Mouse (Mus musculus) limb, embryonic 13.5 days (tissue): ENCODE measurements around the gene Pdlim4. TPM values are rescaled to one million over a fixed set of nuclear protein-coding genes. Genes with fewer than 3 reads are reported as not detected.

Experiments used
- ATAC-seq: fragments of 200-750 bp; cut with Nextera tagmentation; 2 replicates; pipeline ENCODE4 v1.8.0; 2017; ENCODE audit warnings: low read depth, moderate number of reproducible peaks, moderate TSS enrichment; ENCODE audit not compliant: low FRiP score
- H3K27ac ChIP-seq: fragments of 300-500 bp; sonication (generic); 2 replicates; pipeline ENCODE4 v1.5.1; 2015; ENCODE audit warnings: inconsistent platforms, mild to moderate bottlenecking, moderate library complexity
- H3K27me3 ChIP-seq: fragments of 300-500 bp; sonication (generic); 2 replicates; pipeline ENCODE4 v1.6.1; 2015; ENCODE audit warnings: mild to moderate bottlenecking, inconsistent platforms
- H3K36me3 ChIP-seq: fragments of 300-500 bp; sonication (generic); 2 replicates; pipeline ENCODE4 v1.6.1; 2015; ENCODE audit warnings: inconsistent platforms, mild to moderate bottlenecking, moderate library complexity
- H3K4me1 ChIP-seq: fragments of 300-500 bp; sonication (generic); 2 replicates; pipeline ENCODE4 v1.6.1; 2015; ENCODE audit warnings: inconsistent platforms
- H3K4me2 ChIP-seq: fragments of 300-500 bp; sonication (generic); replicated peaks from 2 replicates; pipeline ENCODE4 v1.6.1; 2015; ENCODE audit warnings: inconsistent platforms, mild to moderate bottlenecking, moderate library complexity
- H3K4me3 ChIP-seq: fragments of 300-500 bp; sonication (generic); 2 replicates; pipeline ENCODE4 v1.5.1; 2015; ENCODE audit warnings: moderate library complexity, mild to moderate bottlenecking, inconsistent platforms
- H3K9ac ChIP-seq: fragments of 300-500 bp; sonication (generic); 2 replicates; pipeline ENCODE4 v1.6.1; 2015; ENCODE audit warnings: mild to moderate bottlenecking, inconsistent platforms
- H3K9me3 ChIP-seq: fragments of 300-500 bp; sonication (generic); 2 replicates; pipeline ENCODE4 v1.6.1; 2016; ENCODE audit warnings: inconsistent platforms
- WGBS: fragments of 180-500 bp; shearing (Covaris S2); methylation state at CpG from one replicate; pipeline ENCODE4 v1.1.7; 2015; 5-methylcytosine and 5-hydroxymethylcytosine counted together
- polyA plus RNA-seq: library from polyadenylated mRNA; unstranded; fragments of >200 nt; fragmentation: Nextera tagmentation; extraction: Ambion mirVana; gene quantifications from 2 replicates; pipeline ENCODE4 v1.2.1, GENCODE M21; 2015

Pdlim4 gene
- polyA plus RNA-seq, 1 experiment from 2014 or later = 162 TPM

DNA sequence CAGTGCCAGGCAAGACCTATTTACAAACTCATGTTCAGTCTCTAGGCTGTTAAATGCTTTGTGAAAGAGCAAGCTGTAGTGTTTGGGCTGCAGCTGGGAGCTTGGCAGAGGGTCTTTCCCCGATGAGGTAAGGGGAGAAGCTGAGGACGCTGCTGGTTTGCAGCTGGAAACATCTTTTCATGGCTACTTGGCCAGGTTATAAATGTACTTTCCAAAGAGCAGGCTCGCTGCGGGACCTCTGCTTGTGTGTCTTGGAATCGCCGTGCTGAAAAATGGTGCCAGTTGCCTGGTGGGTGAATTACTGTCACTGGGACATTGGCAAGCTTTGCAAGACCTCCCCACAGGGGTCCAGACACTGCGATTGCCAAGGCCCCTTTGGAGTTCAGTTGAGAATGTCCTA lies 38.4 kb upstream of the Pdlim4 start:
- Histone ChIP-seq H3K9me3 (no peaks in the 10 kb centered on the region), H3K9ac (no peak overlapping the region), H3K4me1 (peaks cover 56% of the 10 kb centered on the region), H3K27me3 (no peaks in the 10 kb centered on the region), H3K4me3 (no peak overlapping the region), H3K36me3 (peaks cover 8% of the 10 kb centered on the region), H3K27ac (peak overlapping the region; percentile 16), H3K4me2 (0 out of 2 replicates have a peak overlapping the region, but pooled peaks have one; percentile 0)
- ATAC-seq = no peak
- 65% methylated on average over 7 of the region's 7 CpGs for WGBS

DNA sequence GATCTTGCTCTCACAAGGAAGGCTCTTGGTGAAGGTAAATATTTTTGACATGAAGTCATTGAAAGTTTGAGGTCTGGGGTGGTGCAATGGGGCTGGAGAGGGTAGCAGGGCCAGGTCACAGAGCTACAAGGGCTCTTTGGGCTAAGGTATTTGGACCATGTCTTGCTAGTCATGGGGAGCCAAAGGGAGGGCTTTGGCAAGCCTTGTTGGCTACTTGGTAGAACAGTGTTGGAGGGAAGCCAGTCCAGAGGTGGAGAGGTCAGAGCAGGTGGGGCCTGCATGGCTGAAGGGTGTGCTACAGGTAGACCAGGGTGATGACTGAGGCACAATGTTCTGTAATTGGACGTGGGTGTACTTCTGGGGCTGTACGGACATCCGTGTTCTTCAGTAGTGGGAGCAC lies 37.9 kb upstream of the Pdlim4 start:
- ATAC-seq = no peak
- no peak overlapping the region for H3K4me3 ChIP-seq
- H3K27me3 ChIP-seq = no peaks in the 10 kb centered on the region
- H3K4me2 ChIP-seq = 0 out of 2 replicates have a peak overlapping the region, but pooled peaks have one; percentile 0
- H3K27ac ChIP-seq = peak overlapping the region; percentile 16; the same call in 1 of the 2 replicates
- peaks cover 56% of the 10 kb centered on the region for H3K4me1 ChIP-seq
- peaks cover 8% of the 10 kb centered on the region for H3K36me3 ChIP-seq
- no peak overlapping the region for H3K9ac ChIP-seq
- 92% methylated on average over 3 of the region's 3 CpGs for WGBS
- no peaks in the 10 kb centered on the region for H3K9me3 ChIP-seq

DNA sequence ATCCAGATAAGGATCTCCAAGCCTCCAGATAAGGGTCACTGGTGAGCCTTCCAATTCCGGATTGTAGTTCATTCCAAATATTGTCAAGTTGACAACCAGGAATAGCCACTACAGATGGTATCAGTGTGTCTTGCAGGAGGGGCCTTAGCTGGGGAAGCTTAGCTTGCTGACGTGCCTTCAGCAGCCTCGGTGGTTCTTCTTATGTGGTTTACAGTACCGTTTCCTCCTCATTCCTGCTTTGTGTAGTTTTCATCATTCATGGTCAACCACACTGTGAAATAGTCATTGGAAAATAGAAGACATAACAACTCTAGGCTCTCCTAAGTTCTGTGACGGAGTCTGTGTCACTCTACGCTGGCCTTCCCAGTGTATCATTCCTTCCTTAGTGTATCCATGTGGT lies 36.2 kb upstream of the Pdlim4 start:
- H3K4me1 ChIP-seq = peaks cover 55% of the 10 kb centered on the region
- WGBS = 90% methylated on average over 6 of the region's 6 CpGs
- no peak overlapping the region for H3K4me2 ChIP-seq

DNA sequence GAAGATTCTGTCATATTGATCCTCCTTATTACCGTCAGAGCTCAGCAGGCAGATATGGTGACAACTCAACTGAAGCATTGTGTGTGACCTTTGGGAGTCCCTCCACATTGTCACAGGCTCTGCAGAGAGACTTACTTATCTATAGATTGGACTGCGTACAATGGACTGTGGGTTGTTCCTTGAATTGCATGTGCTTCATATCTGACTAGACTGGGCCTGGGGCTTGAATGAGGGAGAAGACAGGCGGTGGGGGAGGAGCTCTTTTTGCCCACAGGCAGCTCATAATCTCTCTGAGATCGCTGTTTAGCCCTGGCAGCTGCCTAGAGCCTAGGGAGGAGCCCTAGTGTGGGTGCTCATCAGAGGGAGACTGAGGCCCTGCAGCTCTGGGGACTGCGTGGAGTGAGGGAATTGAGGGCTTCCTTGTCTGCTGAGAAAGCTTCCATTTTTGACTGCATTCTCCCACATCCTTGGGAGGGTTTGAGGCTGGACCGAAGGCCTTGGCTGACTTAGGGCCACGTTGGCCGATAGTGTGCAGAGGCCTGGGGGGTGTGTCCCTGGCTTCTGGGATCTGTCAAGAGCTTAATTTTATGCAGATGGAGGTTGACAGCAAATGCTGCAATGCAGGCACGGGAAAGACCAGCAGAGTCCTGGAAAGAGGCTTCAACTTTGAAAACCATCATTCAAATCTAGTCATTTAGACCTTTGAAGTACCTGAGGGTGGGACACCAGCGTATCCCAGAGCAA lies 34.1 kb upstream of the Pdlim4 start:
- Histone ChIP-seq H3K4me1 (peaks cover 42% of the 10 kb centered on the region), H3K27ac (no peak overlapping the region), H3K27me3 (no peaks in the 10 kb centered on the region), H3K9ac (0 out of 2 replicates have a peak overlapping the region, but pooled peaks have one; percentile 13), H3K36me3 (no peaks in the 10 kb centered on the region), H3K4me3 (peak overlapping the region; percentile 8), H3K4me2 (peak overlapping the region; percentile 94), H3K9me3 (no peaks in the 10 kb centered on the region)
- no peak for ATAC-seq
- WGBS = 47% methylated on average over 10 of the region's 10 CpGs

More for the DNA sequence above, 36.2 kb upstream of the Pdlim4 start:
- Histone ChIP-seq H3K9me3 (no peaks in the 10 kb centered on the region), H3K9ac (no peak overlapping the region), H3K27me3 (no peaks in the 10 kb centered on the region), H3K4me3 (no peak overlapping the region), H3K36me3 (peaks cover 4% of the 10 kb centered on the region; the same call in 1 of the 2 replicates), H3K27ac (no peak overlapping the region)
- no peak for ATAC-seq

DNA sequence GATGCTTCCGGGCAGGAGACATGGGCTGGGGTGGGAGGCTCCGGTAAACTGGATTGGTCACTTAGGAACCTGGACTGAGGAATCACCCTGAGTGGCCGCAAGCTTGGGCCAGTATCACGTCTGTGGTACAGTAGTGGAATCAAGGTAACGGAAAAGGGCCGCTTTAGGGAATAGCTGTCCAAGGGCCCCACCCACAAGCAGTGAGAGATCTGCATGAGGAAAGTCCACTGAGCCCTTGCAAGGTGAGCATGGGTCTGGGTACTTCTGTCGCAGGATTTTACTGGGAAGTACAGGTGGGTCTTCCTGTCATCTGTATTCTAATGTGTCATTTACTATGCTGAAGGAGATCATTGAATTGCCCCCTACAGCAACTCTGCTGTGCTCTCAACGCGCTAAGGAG lies 32.9 kb upstream of the Pdlim4 start:
- Histone ChIP-seq H3K36me3 (no peaks in the 10 kb centered on the region), H3K4me2 (peak overlapping the region; percentile 94), H3K27ac (no peak overlapping the region), H3K9ac (peak overlapping the region; percentile 84), H3K4me3 (peak overlapping the region; percentile 75), H3K9me3 (no peaks in the 10 kb centered on the region), H3K4me1 (peaks cover 34% of the 10 kb centered on the region), H3K27me3 (no peaks in the 10 kb centered on the region)
- WGBS = 59% methylated on average over 9 of the region's 9 CpGs
- ATAC-seq = no peak

DNA sequence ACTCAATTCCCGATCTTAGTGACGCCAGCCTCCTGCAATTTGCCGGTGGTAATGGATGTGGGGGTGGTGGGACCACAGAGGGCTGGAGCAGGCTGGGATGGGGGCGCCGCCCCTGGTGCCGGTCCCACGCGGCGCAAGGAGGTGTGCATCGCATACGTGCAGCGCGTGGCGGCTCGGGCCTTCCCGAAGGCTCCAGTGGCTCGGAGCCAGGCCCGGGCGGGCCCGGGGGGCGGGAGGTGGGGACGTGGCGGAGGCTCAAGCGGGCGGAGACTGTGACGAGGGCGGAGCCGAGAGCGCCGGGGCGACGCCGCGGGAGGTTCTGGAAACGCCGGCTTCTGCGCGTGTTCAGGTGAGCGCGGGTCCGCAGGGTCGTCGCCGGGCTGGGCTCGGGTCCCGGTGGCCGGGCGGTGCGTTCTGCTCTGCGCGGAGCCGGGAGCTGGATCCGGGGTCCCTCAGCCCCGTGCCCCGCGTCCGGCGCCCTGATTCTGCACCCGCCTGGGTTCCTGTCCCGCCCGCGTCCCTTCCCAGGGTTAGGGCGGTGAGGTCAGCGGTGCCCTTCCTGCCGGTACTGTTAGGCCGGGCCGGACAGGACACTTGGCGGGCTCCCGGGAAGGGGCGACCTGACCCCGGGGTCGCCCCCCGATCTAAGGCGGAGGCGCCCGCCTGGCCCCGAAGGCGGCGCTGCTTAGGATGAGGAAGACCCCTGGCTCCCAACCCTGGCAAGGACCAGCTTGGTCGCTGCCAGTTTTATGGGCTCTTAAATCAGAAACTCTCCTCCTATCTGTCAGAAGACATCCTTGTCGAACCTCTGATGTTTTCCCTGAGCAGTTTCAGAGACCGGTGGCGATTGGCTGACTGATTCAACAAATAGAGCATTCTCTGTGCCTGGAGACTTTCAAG lies 32.1 kb upstream of the Pdlim4 start:
- WGBS = under 1% methylated on average over 81 of the region's 83 CpGs
- no peaks in the 10 kb centered on the region for H3K27me3 ChIP-seq
- H3K4me1 ChIP-seq = peaks cover 30% of the 10 kb centered on the region
- peak overlapping the region; percentile 94 for H3K4me2 ChIP-seq
- ATAC-seq = peak; percentile 91
- no peaks in the 10 kb centered on the region for H3K9me3 ChIP-seq
- peak overlapping the region; percentile 75 for H3K4me3 ChIP-seq
- H3K9ac ChIP-seq = peak overlapping the region; percentile 84
- H3K36me3 ChIP-seq = no peaks in the 10 kb centered on the region
- H3K27ac ChIP-seq = peak overlapping the region; percentile 52

DNA sequence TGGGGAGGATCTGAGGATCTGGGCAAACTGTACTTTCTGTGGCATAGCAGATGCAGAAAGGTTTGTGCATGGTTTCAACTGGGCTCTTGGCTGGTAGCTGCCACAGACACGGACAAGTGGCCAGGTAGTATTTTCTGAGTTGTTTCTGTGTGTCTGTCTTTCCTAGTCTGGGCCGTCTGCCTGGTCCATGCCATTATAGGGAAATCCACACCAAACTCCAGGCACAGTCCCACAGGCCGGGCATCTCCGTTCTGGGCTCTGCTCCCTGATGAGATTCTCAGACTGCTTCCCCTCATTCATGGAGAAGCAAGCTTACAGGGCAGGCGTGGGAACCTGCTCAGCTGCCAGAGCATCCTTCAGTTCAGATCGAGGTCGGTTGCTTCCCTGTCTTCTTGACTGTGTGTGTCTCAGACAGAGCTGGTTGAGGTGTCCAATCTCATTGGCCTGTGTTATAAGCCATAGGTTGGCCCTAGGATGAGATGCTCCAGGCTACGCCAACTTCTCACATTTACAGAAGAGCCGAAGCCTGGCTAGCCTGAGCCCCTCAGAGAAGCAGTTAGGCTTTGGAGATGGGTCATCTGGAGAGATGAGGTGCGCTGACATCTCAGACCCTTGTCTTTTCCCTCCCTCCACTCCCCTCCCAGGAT lies 31.4 kb upstream of the Pdlim4 start, which contains the start of gene P4ha2:
P4ha2 (plus strand) TSS at position 51 of the 647 bp plus-strand sequence.
- H3K36me3 ChIP-seq = no peaks in the 10 kb centered on the region
- H3K27me3 ChIP-seq = no peaks in the 10 kb centered on the region
- H3K4me3 ChIP-seq = peak within 1 kb of the TSS; percentile 75
- peak within 1 kb of the TSS; percentile 94 for H3K4me2 ChIP-seq
- H3K27ac ChIP-seq = peak within 1 kb of the TSS; percentile 52
- H3K9ac ChIP-seq = peak within 1 kb of the TSS; percentile 84
- no peaks in the 10 kb centered on the region for H3K9me3 ChIP-seq
- WGBS = 37% methylated on average over 10 of the region's 10 CpGs
- peak; percentile 21 for ATAC-seq
- H3K4me1 ChIP-seq = peaks cover 30% of the 10 kb centered on the region

DNA sequence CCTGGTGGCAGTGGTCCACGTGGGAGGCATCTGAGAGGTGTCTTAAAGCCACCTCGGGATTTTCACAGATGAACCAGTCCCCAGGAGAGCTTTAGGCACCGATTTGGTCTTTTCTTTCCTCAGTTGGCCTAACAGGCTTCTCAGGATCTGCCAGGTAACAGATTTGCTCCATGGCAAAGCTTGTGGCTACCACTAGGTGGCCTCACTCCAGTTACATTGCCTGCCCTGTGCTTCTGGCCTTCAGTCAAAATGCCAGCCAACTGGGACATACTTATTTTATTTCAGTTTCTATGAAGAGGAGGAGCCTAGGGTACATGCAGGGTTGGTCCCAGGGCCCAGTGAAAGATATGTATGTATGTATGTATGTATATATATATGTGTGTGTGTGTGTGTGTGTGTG lies 24.2 kb upstream of the Pdlim4 start:
- H3K9ac ChIP-seq = no peak overlapping the region
- no peak overlapping the region for H3K27ac ChIP-seq
- H3K9me3 ChIP-seq = no peaks in the 10 kb centered on the region
- 3% methylated on average over 3 of the region's 3 CpGs for WGBS
- H3K4me3 ChIP-seq = no peak overlapping the region
- ATAC-seq = peak; percentile 28; the same call in 1 of the 2 replicates
- no peak overlapping the region for H3K4me2 ChIP-seq
- H3K27me3 ChIP-seq = no peaks in the 10 kb centered on the region
- peaks cover 17% of the 10 kb centered on the region for H3K4me1 ChIP-seq
- no peaks in the 10 kb centered on the region for H3K36me3 ChIP-seq

DNA sequence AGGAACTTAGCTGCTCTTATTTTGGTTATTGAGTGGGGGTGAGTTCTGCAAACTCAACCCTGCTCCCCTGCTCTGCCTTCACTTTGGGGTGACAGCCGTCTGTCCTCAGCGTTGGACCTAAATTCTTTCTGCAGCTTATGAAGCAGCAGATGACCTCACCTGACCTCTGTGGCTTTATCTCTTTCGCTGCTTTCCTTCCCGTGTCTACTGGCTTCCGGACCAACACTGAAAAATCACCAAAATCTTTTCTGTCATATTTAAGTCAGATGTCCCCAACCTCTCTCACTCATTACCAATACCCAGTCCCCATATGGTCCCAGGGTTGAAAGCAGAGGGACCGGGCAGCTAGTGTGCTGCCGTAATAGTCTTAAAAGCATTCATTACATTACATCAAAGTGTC lies 23.4 kb upstream of the Pdlim4 start:
- no peak overlapping the region for H3K4me2 ChIP-seq
- H3K9ac ChIP-seq = no peak overlapping the region
- ATAC-seq = no peak
- H3K9me3 ChIP-seq = no peaks in the 10 kb centered on the region
- no peak overlapping the region for H3K27ac ChIP-seq
- 44% methylated on average over 7 of the region's 7 CpGs for WGBS
- peaks cover 17% of the 10 kb centered on the region for H3K4me1 ChIP-seq
- H3K27me3 ChIP-seq = no peaks in the 10 kb centered on the region
- H3K4me3 ChIP-seq = no peak overlapping the region
- H3K36me3 ChIP-seq = no peaks in the 10 kb centered on the region

DNA sequence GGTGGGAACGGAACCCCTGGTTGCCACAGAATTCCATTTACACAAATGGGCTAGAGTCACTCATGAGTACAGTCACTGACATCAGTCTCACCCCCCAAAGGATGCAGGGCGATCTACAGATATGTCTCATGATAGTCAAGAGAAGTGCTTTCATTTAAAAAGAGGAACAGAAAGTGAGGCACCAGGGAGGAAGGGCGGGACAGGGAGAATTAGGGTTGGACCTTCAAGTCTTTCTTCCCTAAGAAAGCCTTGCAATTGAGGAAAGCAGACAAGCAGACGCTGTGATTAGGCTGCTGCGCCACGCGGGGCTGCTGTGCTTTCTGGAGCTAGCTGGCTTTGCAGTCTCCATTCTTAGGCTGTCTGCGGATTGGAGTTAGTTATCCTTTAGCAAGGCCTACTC lies 22.9 kb upstream of the Pdlim4 start:
- WGBS = 46% methylated on average over 8 of the region's 8 CpGs
- H3K27me3 ChIP-seq = no peaks in the 10 kb centered on the region
- no peak overlapping the region for H3K9ac ChIP-seq
- no peak overlapping the region for H3K4me2 ChIP-seq
- no peaks in the 10 kb centered on the region for H3K9me3 ChIP-seq
- no peak overlapping the region for H3K4me3 ChIP-seq
- peaks cover 17% of the 10 kb centered on the region for H3K4me1 ChIP-seq
- no peak for ATAC-seq
- H3K36me3 ChIP-seq = no peaks in the 10 kb centered on the region
- H3K27ac ChIP-seq = no peak overlapping the region

DNA sequence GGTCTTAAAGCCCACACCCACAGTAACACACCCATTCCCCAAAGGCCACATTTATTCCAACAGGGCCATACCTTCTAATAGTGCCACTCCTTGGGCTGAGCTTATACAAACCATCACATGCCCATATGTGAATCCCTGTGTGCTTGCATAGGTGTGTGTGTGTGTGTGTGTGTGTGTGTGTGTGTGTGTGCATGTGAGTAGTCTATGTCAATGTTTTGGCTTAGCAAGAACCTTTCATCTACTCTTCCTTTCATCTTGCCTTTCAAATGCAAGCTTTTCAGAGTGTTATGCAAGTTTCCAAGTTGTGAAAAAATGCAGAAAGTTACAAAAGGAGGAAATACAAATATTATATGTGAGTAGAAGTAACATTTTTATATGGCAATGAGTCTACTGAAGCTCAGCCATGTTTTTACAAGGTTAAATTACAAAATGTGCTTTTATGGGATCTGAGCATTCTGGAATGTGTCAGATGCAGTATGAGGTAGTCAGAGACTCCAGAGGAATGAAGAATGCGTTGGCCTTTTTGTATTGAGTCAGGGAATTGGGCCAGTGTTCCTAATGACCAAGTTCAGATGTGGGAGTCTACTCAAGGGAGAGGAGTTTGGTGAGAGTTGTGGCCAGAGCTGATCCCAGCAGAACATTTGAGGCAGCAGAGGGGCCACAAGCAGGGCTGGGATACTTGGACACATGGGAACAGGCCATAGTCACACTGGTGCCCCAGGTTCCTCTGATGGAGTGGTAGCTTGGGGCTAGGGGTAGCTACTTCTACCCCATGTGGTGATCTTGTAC lies 21.5 kb upstream of the Pdlim4 start:
- H3K4me3 ChIP-seq = no peak overlapping the region
- ATAC-seq = no peak
- H3K4me2 ChIP-seq = no peak overlapping the region
- H3K4me1 ChIP-seq = peaks cover 17% of the 10 kb centered on the region
- H3K9ac ChIP-seq = no peak overlapping the region
- H3K36me3 ChIP-seq = no peaks in the 10 kb centered on the region
- H3K9me3 ChIP-seq = no peaks in the 10 kb centered on the region
- H3K27me3 ChIP-seq = no peaks in the 10 kb centered on the region
- no peak overlapping the region for H3K27ac ChIP-seq
- 49% methylated on average over 1 of the region's 1 CpGs for WGBS
